Mouse (Mus musculus) stomach, embryonic 16.5 days (tissue): ENCODE data around the gene Rundc3b. TPM values are rescaled to one million over a fixed set of nuclear protein-coding genes. Genes with fewer than 3 reads are reported as not detected.

Experiments used
- ATAC-seq: fragments of 200-750 bp; cut with Nextera tagmentation; 2 replicates; pipeline ENCODE4 v1.8.0; 2017; ENCODE audit warnings: moderate number of reproducible peaks, moderate TSS enrichment; ENCODE audit not compliant: insufficient read depth, low FRiP score
- H3K27ac ChIP-seq: fragments of 300-500 bp; sonication (generic); 2 replicates; pipeline ENCODE4 v1.5.1; 2014; ENCODE audit warnings: low read length
- H3K27me3 ChIP-seq: fragments of 300-500 bp; sonication (generic); 2 replicates; pipeline ENCODE4 v1.6.1; 2014; ENCODE audit warnings: low read length, control low read depth, mixed read lengths; ENCODE audit not compliant: control insufficient read depth, insufficient read depth
- H3K36me3 ChIP-seq: fragments of 300-500 bp; sonication (generic); 2 replicates; pipeline ENCODE4 v1.6.1; 2014; ENCODE audit warnings: low read length; ENCODE audit not compliant: control insufficient read depth, insufficient read depth
- H3K4me1 ChIP-seq: fragments of 300-500 bp; sonication (generic); 2 replicates; pipeline ENCODE4 v1.6.1; 2014; ENCODE audit warnings: low read length, control low read depth, mixed read lengths; ENCODE audit not compliant: control insufficient read depth, insufficient read depth
- H3K4me2 ChIP-seq: fragments of 300-500 bp; sonication (generic); 2 replicates; pipeline ENCODE4 v1.6.1; 2014; ENCODE audit warnings: low read depth, low read length, mixed read lengths
- H3K4me3 ChIP-seq: fragments of 300-500 bp; sonication (generic); replicated peaks from 2 replicates; pipeline ENCODE4 v1.5.1; 2014; ENCODE audit warnings: mild to moderate bottlenecking, low read length
- H3K9ac ChIP-seq: fragments of 300-500 bp; sonication (generic); 2 replicates; pipeline ENCODE4 v1.6.1; 2014; ENCODE audit warnings: low read length
- H3K9me3 ChIP-seq: fragments of 300-500 bp; sonication (generic); replicated peaks from 2 replicates; pipeline ENCODE4 v1.6.1; 2016; ENCODE audit warnings: low read length, control low read depth; ENCODE audit not compliant: control insufficient read depth
- WGBS: fragments of 180-500 bp; shearing (Covaris S2); extraction: QIAGEN DNeasy Blood & Tissue Kit; methylation state at CpG from one replicate; pipeline ENCODE4 v1.1.7; 2014; 5-methylcytosine and 5-hydroxymethylcytosine counted together
- polyA plus RNA-seq: library from polyadenylated mRNA; unstranded; fragments of >200 nt; fragmentation: Nextera tagmentation; extraction: Ambion mirVana; gene quantifications from 2 replicates; pipeline ENCODE4 v1.2.1, GENCODE M21; 2015

Rundc3b gene
- polyA plus RNA-seq, 1 experiment from 2014 or later, result 2.0 TPM

DNA sequence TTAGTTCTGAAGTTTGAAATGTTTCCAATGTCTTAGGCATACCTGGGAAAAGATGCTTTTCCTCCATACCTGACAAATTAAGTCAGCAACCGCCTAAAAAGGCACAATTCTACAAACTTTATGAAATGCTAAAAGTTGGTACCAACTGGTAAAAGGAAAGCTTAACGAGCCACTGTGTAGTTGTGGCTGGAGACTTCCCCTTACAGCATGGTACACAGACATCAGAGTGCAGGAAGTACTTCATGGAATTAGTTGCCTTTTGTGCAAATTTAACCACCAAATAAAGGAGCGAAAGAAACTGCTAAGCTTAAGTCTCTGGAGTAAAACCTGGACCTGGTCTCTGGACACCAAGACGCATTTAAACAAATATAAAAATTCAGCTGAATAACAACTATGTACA lies 131.0 kb downstream of the Rundc3b start:
- WGBS, result 76% methylated on average over 4 of the region's 4 CpGs
- no peak for ATAC-seq
- Histone ChIP-seq H3K9me3 (no peaks in the 10 kb centered on the region), H3K4me1 (no peaks in the 10 kb centered on the region), H3K27ac (no peak overlapping the region), H3K4me3 (no peak overlapping the region), H3K36me3 (no peaks in the 10 kb centered on the region), H3K4me2 (no peak overlapping the region), H3K9ac (no peak overlapping the region), H3K27me3 (no peaks in the 10 kb centered on the region)

- 36% methylated on average over 6 of the region's 6 CpGs for WGBS
- no peak for ATAC-seq
- no peaks in the 10 kb centered on the region for H3K36me3 ChIP-seq
- no peak overlapping the region for H3K9ac ChIP-seq
- H3K4me1 ChIP-seq, result no peaks in the 10 kb centered on the region
- H3K27me3 ChIP-seq, result no peaks in the 10 kb centered on the region
- no peak overlapping the region for H3K27ac ChIP-seq
- H3K4me2 ChIP-seq, result no peak overlapping the region
- no peaks in the 10 kb centered on the region for H3K9me3 ChIP-seq
- H3K4me3 ChIP-seq, result no peak overlapping the region
Observed at GRCm38 (mm10) chr5:8489471-8490110, 133.2 kb downstream of the Rundc3b start.

- Histone ChIP-seq H3K27ac (no peak overlapping the region), H3K27me3 (no peaks in the 10 kb centered on the region), H3K4me2 (no peak overlapping the region), H3K4me1 (no peaks in the 10 kb centered on the region), H3K4me3 (no peak overlapping the region), H3K9me3 (no peaks in the 10 kb centered on the region), H3K9ac (no peak overlapping the region), H3K36me3 (no peaks in the 10 kb centered on the region)
- 78% methylated on average over 2 of the region's 2 CpGs for WGBS
- no peak for ATAC-seq
Observed at GRCm38 (mm10) chr5:8488701-8489297, 134.0 kb downstream of the Rundc3b start.

GRCm38 (mm10) chr5:8487989-8488700 lies 134.6 kb downstream of the Rundc3b start:
- H3K27ac ChIP-seq, result no peak overlapping the region
- ATAC-seq, result no peak
- H3K36me3 ChIP-seq, result no peaks in the 10 kb centered on the region
- no peaks in the 10 kb centered on the region for H3K4me1 ChIP-seq
- no peak overlapping the region for H3K4me3 ChIP-seq
- H3K4me2 ChIP-seq, result no peak overlapping the region
- 74% methylated on average over 4 of the region's 4 CpGs for WGBS
- H3K9ac ChIP-seq, result no peak overlapping the region
- H3K27me3 ChIP-seq, result no peaks in the 10 kb centered on the region
- no peaks in the 10 kb centered on the region for H3K9me3 ChIP-seq

GRCm38 (mm10) chr5:8456561-8456960 lies 166.2 kb downstream of the Rundc3b start:
- no peaks in the 10 kb centered on the region for H3K9me3 ChIP-seq
- no peak overlapping the region for H3K27ac ChIP-seq
- no peaks in the 10 kb centered on the region for H3K27me3 ChIP-seq
- no peak overlapping the region for H3K9ac ChIP-seq
- H3K4me1 ChIP-seq, result no peaks in the 10 kb centered on the region
- H3K4me2 ChIP-seq, result no peak overlapping the region
- WGBS, result 82% methylated on average over 5 of the region's 5 CpGs
- peaks cover 17% of the 10 kb centered on the region; the same call in 1 of the 2 replicates for H3K36me3 ChIP-seq
- no peak for ATAC-seq
- no peak overlapping the region for H3K4me3 ChIP-seq

- Histone ChIP-seq H3K4me2 (no peak overlapping the region), H3K4me1 (no peaks in the 10 kb centered on the region), H3K27me3 (no peaks in the 10 kb centered on the region), H3K9me3 (no peaks in the 10 kb centered on the region), H3K27ac (no peak overlapping the region), H3K4me3 (no peak overlapping the region), H3K9ac (no peak overlapping the region), H3K36me3 (peaks cover 14% of the 10 kb centered on the region; the same call in 1 of the 2 replicates)
- no peak for ATAC-seq
Observed at GRCm38 (mm10) chr5:8455565-8455964, 167.2 kb downstream of the Rundc3b start.

Other genes with a start within 250 kb of the Rundc3b start
- gene Dbf4, start 200.2 kb downstream of the Rundc3b start, polyA plus RNA-seq, result 26.0 and 30.9 TPM in 2 replicates
- 10.4 and 12.5 TPM in 2 replicates for gene Slc25a40, start 200.1 kb downstream of the Rundc3b start, polyA plus RNA-seq
- gene Abcb1a, start 37.1 kb upstream of the Rundc3b start, polyA plus RNA-seq, result 0.90 and 1.5 TPM in 2 replicates
- gene Abcb1b, start 175.2 kb upstream of the Rundc3b start, polyA plus RNA-seq, result 2.4 and 3.6 TPM in 2 replicates